ENCODE assay signal across 8 mouse cellular contexts in genomic region chr2:25428442-25429236, GRCm38 (mm10). TPM values are rescaled to one million over a fixed set of nuclear protein-coding genes. Genes with fewer than 3 reads are reported as not detected.
A peak's percentile ranks its signal among the peaks of the same experiment; 100 is the strongest.
DNase-seq lines count a peak whose midpoint lies in the region; ATAC-seq and TF ChIP-seq lines count a peak whose summit lies in the region.

Gene Abca2, plus strand, starts transcription at chr2:25428703.

- peak; percentile 97 for DNase-seq in forebrain, embryonic 14.5 days (ENCODE audit: low spot score)
- peak; percentile 97 to 98 for DNase-seq in heart, postnatal 14 days
- peak; percentile 98 for DNase-seq in layer of hippocampus, adult 11-12 months (ENCODE audit: low spot score)
- DNase-seq in lung, adult 18-20 months: peak; percentile 92 to 95
- DNase-seq in testis, postnatal 14 days (ENCODE audit: low spot score): peak; percentile 93

- no peak for TF ChIP-seq EP300 in ES-Bruce4 (IDR thresholded peaks at IDR 0.05; ENCODE audit: insufficient read depth, low read depth, low read length)

- no peak within 1 kb of the TSS for H3K27ac ChIP-seq in ES-Bruce4 (ENCODE audit: insufficient read depth, low read length)
- H3K27ac ChIP-seq in forebrain, embryonic 14.5 days (ENCODE audit: low read depth, low read length): peak within 1 kb of the TSS; percentile 75
- H3K27ac ChIP-seq in neural tube, embryonic 15.5 days (replicated peaks): peak within 1 kb of the TSS; percentile 91

- peak; percentile 80 for TF ChIP-seq CTCF in ES-Bruce4 (IDR thresholded peaks at IDR 0.05; ENCODE audit: low read depth, low read length)

- no peaks in the 10 kb centered on the region for H3K36me3 ChIP-seq in ES-Bruce4 (ENCODE audit: control insufficient read depth, insufficient read depth, low read length, poor library complexity, severe bottlenecking)
- peaks cover 8% of the 10 kb centered on the region; the same call in 1 of the 2 replicates for H3K36me3 ChIP-seq in forebrain, embryonic 14.5 days (ENCODE audit: control insufficient read depth, insufficient read depth, low read length)
- peaks cover 8% of the 10 kb centered on the region; the same call in 1 of the 2 replicates for H3K36me3 ChIP-seq in neural tube, embryonic 15.5 days

- H3K27me3 ChIP-seq in ES-Bruce4 (ENCODE audit: control insufficient read depth, insufficient read depth, low read length, poor library complexity, severe bottlenecking): no peaks in the 10 kb centered on the region
- H3K27me3 ChIP-seq in forebrain, embryonic 14.5 days (replicated peaks; ENCODE audit: control insufficient read depth, insufficient read depth, low read length): no peaks in the 10 kb centered on the region
- H3K27me3 ChIP-seq in neural tube, embryonic 15.5 days (replicated peaks): peaks cover 10% of the 10 kb centered on the region

- ATAC-seq in cerebellum, adult (ENCODE audit: insufficient number of reproducible peaks, low FRiP score, low TSS enrichment): peak; percentile 64
- peak; percentile 95 for ATAC-seq in forebrain, embryonic 14.5 days
- peak; percentile 91 for ATAC-seq in neural tube, embryonic 15.5 days (ENCODE audit: low FRiP score)

- H3K4me2 ChIP-seq in forebrain, embryonic 14.5 days (ENCODE audit: low read length): peak within 1 kb of the TSS; percentile 78
- peak within 1 kb of the TSS; percentile 79 for H3K4me2 ChIP-seq in neural tube, embryonic 15.5 days

- intact Hi-C loops in heart, postnatal 14 days (cut with DNase I): no loop called here

- no peaks in the 10 kb centered on the region for H3K9me3 ChIP-seq in ES-Bruce4 (replicated peaks; ENCODE audit: control insufficient read depth, insufficient read depth, low read length, poor library complexity, severe bottlenecking)
- no peaks in the 10 kb centered on the region for H3K9me3 ChIP-seq in forebrain, embryonic 14.5 days (replicated peaks; ENCODE audit: control insufficient read depth, low read length)
- H3K9me3 ChIP-seq in neural tube, embryonic 15.5 days (replicated peaks): no peaks in the 10 kb centered on the region

- H3K9ac ChIP-seq in ES-Bruce4 (ENCODE audit: low read depth, poor library complexity, severe bottlenecking): peak within 1 kb of the TSS; percentile 70
- H3K9ac ChIP-seq in forebrain, embryonic 14.5 days (ENCODE audit: low read length): peak within 1 kb of the TSS; percentile 90
- peak within 1 kb of the TSS; percentile 86 for H3K9ac ChIP-seq in neural tube, embryonic 15.5 days (replicated peaks)

- TF ChIP-seq POLR2A in ES-Bruce4 (IDR thresholded peaks at IDR 0.05; ENCODE audit: insufficient read depth, low read length): no peak

- WGBS in forebrain, embryonic 14.5 days: under 1% methylated on average over 87 of the region's 89 CpGs
- WGBS in neural tube, embryonic 15.5 days: under 1% methylated on average over 72 of the region's 89 CpGs

- H3K4me1 ChIP-seq in ES-Bruce4 (ENCODE audit: control insufficient read depth, insufficient read depth, low read length): no peaks in the 10 kb centered on the region
- peaks cover 16% of the 10 kb centered on the region for H3K4me1 ChIP-seq in forebrain, embryonic 14.5 days (ENCODE audit: control insufficient read depth, insufficient read depth, low read length)
- peaks cover 41% of the 10 kb centered on the region for H3K4me1 ChIP-seq in neural tube, embryonic 15.5 days

- peak within 1 kb of the TSS; percentile 82 for H3K4me3 ChIP-seq in ES-Bruce4 (ENCODE audit: low read depth, low read length)
- peak within 1 kb of the TSS; percentile 82 for H3K4me3 ChIP-seq in forebrain, embryonic 14.5 days (ENCODE audit: low read depth, low read length)
- H3K4me3 ChIP-seq in neural tube, embryonic 15.5 days (replicated peaks): peak within 1 kb of the TSS; percentile 79

RNA-seq across cellular contexts. Expression of gene Abca2, which starts in this region (rescaled TPM):
- 14.0 and 14.2 TPM in 2 replicates for polyA plus RNA-seq in ES-Bruce4 (2011; ENCODE audit: insufficient read depth, insufficient read length, low read depth, missing spikeins)
- 6.7 and 11.9 TPM in 2 replicates for polyA plus RNA-seq in forebrain, embryonic 14.5 days (2014; fragmentation: Nextera tagmentation; extraction: Ambion mirVana)
- total RNA-seq in heart, postnatal 14 days (2021): 10 to 100 TPM; 22.0 to 24.4 TPM
- 11.2 and 13.4 TPM in 2 replicates for polyA plus RNA-seq in neural tube, embryonic 15.5 days (2015; fragmentation: Nextera tagmentation; extraction: Ambion mirVana)
